Comparison of ENCODE assay signal across 10 mouse cellular contexts in genomic region chrX:145348377-145349203, GRCm38 (mm10). TPM values are rescaled to one million over a fixed set of nuclear protein-coding genes. Genes with fewer than 3 reads are reported as not detected.
DNase-seq lines count a peak whose midpoint lies in the region; ATAC-seq lines count a peak whose summit lies in the region.
"Had no signal": no experiment of that assay in that cellular context is flagged by ENCODE, and none has a peak within 500 bp of the region (broad histone marks: within the 10 kb centered on the region; RNA-seq: fewer than 3 reads in every experiment).

TSS of gene Lhfpl1 (minus strand) at chrX:145349089.

- peak within 1 kb of the TSS; percentile 64; the same call in 1 of the 2 replicates for H3K27ac ChIP-seq in kidney, embryonic 16.5 days (ENCODE audit: low read length)
- H3K27ac ChIP-seq in stomach, embryonic 15.5 days: peak within 1 kb of the TSS; percentile 35; the same call in 1 of the 2 replicates
- H3K27ac ChIP-seq: liver, embryonic 13.5 days had no signal

- ATAC-seq in kidney, embryonic 16.5 days (ENCODE audit: low FRiP score, low TSS enrichment): peak; percentile 83
- ATAC-seq in granulocyte monocyte progenitor cell, adult 5-6 weeks (replicated peaks; ENCODE audit: poor library complexity, severe bottlenecking): peak; percentile 90
- no peak for ATAC-seq in stomach, embryonic 15.5 days (ENCODE audit: insufficient read depth, low FRiP score, low read depth)
- ATAC-seq: inflammation-experienced regulatory T-cells, adult 6 months had no signal

- 30% methylated on average over 7 of the region's 7 CpGs for WGBS in kidney, embryonic 16.5 days
- WGBS in stomach, embryonic 15.5 days: 28% methylated on average over 7 of the region's 7 CpGs

- peak within 1 kb of the TSS; percentile 9; the same call in 1 of the 2 replicates for H3K4me3 ChIP-seq in kidney, embryonic 16.5 days (ENCODE audit: low read length)
- H3K4me3 ChIP-seq in stomach, embryonic 15.5 days (replicated peaks): no peak within 1 kb of the TSS
- H3K4me3 ChIP-seq: liver, embryonic 13.5 days had no signal

- no peaks in the 10 kb centered on the region for H3K4me1 ChIP-seq in kidney, embryonic 16.5 days (ENCODE audit: insufficient read depth, low read length)
- no peaks in the 10 kb centered on the region for H3K4me1 ChIP-seq in stomach, embryonic 15.5 days
- H3K4me1 ChIP-seq: liver, embryonic 13.5 days had no signal

- peak within 1 kb of the TSS; percentile 37 for H3K4me2 ChIP-seq in kidney, embryonic 16.5 days (replicated peaks; ENCODE audit: low read depth, low read length)
- peak within 1 kb of the TSS; percentile 19; the same call in 1 of the 2 replicates for H3K4me2 ChIP-seq in stomach, embryonic 15.5 days
- H3K4me2 ChIP-seq: liver, embryonic 13.5 days had no signal

- no peak within 1 kb of the TSS for H3K9ac ChIP-seq in kidney, embryonic 16.5 days (replicated peaks; ENCODE audit: low read length)
- no peak within 1 kb of the TSS for H3K9ac ChIP-seq in stomach, embryonic 15.5 days
- H3K9ac ChIP-seq: liver, embryonic 13.5 days had no signal

- H3K27me3 ChIP-seq in kidney, embryonic 16.5 days (ENCODE audit: insufficient read depth, low read length): no peaks in the 10 kb centered on the region; the same call in 1 of the 2 replicates
- H3K27me3 ChIP-seq in stomach, embryonic 15.5 days (replicated peaks): no peaks in the 10 kb centered on the region
- H3K27me3 ChIP-seq: liver, embryonic 13.5 days had no signal

- no peaks in the 10 kb centered on the region for H3K36me3 ChIP-seq in kidney, embryonic 16.5 days (ENCODE audit: insufficient read depth, low read length)
- H3K36me3 ChIP-seq in stomach, embryonic 15.5 days: no peaks in the 10 kb centered on the region
- H3K36me3 ChIP-seq: liver, embryonic 13.5 days had no signal

- no peak for DNase-seq in kidney, adult 11 months
- DNase-seq in embryo, embryonic 10.5 days (ENCODE audit: low spot score): peak; percentile 58
- no peak for DNase-seq in layer of hippocampus, postnatal 36 days
- no peak for DNase-seq in urinary bladder, postnatal 25 days (ENCODE audit: low spot score)
- DNase-seq: liver, embryonic 13.5 days had no signal

- no peaks in the 10 kb centered on the region for H3K9me3 ChIP-seq in kidney, embryonic 16.5 days (ENCODE audit: low read length)
- H3K9me3 ChIP-seq in stomach, embryonic 15.5 days: no peaks in the 10 kb centered on the region
- H3K9me3 ChIP-seq: liver, embryonic 13.5 days had no signal

RNA-seq across cellular contexts. Expression of gene Lhfpl1, which starts in this region (rescaled TPM):
- 1.2 and 2.0 TPM in 2 replicates for polyA plus RNA-seq in kidney, embryonic 16.5 days (2015; fragmentation: Nextera tagmentation; extraction: Ambion mirVana)
- total RNA-seq in granulocyte monocyte progenitor cell, adult 5-6 weeks (2014; fragmentation: Nextera tagmentation): not detected in 2 replicates
- total RNA-seq in granulocyte monocyte progenitor cell, adult 5-6 weeks (2017): not detected in 2 replicates
- 2.3 and 3.1 TPM in 2 replicates for polyA plus RNA-seq in stomach, embryonic 15.5 days (2015; fragmentation: Nextera tagmentation; extraction: Ambion mirVana)
- 1 to 10 TPM; 1.3 to 4.6 TPM for total RNA-seq in layer of hippocampus, postnatal 36 days (2021)
- total RNA-seq: MEL had no signal

Comparison
In these comparisons a context has a peak if more than half of its experiments do, and no peak if none do; other contexts are left out.
1. Peak in ATAC-seq in granulocyte monocyte progenitor cell, adult 5-6 weeks; RNA of the gene not detected or under 1 TPM.